In the genomic region with DNA sequence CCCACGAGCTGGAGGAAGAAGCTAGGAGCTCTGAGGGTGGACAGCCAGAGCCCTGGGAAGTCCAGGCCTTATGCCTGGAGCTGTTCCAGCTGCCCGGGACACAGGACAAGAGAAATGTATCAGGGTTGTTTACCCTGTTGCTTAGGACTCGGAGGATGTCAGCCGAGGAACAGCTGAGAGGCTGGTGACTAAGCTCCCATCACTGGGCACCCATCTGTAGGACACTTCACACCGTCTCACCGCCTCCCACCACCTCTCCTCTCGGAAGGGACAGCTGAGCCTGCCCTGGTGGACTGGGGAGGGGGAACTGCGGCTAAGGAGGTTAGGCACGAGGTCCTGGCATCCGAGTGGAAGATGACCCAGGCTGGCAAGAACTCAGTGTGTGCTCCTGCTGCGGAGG, we compare ENCODE assay signal across 12 mouse cellular contexts. TPM values are rescaled to one million over a fixed set of nuclear protein-coding genes. Genes with fewer than 3 reads are reported as not detected.
DNase-seq lines count a peak whose midpoint lies in the region; ATAC-seq and TF ChIP-seq lines count a peak whose summit lies in the region.
"Had no signal": no experiment of that assay in that cellular context is flagged by ENCODE, and none has a peak within 500 bp of the region (broad histone marks: within the 10 kb centered on the region; RNA-seq: fewer than 3 reads in every experiment).

No protein-coding gene starts in this region.

- H3K27ac ChIP-seq in liver, embryonic 16.5 days (ENCODE audit: low read length): no peak overlapping the region
- H3K27ac ChIP-seq in liver, embryonic 12.5 days: no peak overlapping the region
- H3K27ac ChIP-seq in heart, embryonic 12.5 days (ENCODE audit: poor library complexity, severe bottlenecking): no peak overlapping the region
- H3K27ac ChIP-seq in forebrain, embryonic 16.5 days (ENCODE audit: low read length): no peak overlapping the region
- H3K27ac ChIP-seq: embryonic facial prominence, embryonic 12.5 days; heart, adult 2 months; liver, embryonic 14.5 days had no signal

- 0 out of 2 replicates have a peak, but pooled peaks have one; percentile 11 for ATAC-seq in liver, embryonic 16.5 days (ENCODE audit: low read depth)
- no peak for ATAC-seq in liver, embryonic 12.5 days
- ATAC-seq in heart, embryonic 12.5 days (ENCODE audit: insufficient number of reproducible peaks, low FRiP score): no peak; the same call in 1 of the 2 replicates
- ATAC-seq in forebrain, embryonic 16.5 days: no peak

- peak; percentile 60 for DNase-seq in cerebellum, postnatal 10 days
- no peak for DNase-seq in cerebellum, postnatal 36 days
- DNase-seq in embryo, embryonic 10 days (ENCODE audit: low spot score): no peak

- WGBS in liver, embryonic 16.5 days (ENCODE audit: insufficient replicate concordance): 63% methylated on average over 11 of the region's 11 CpGs
- 58% methylated on average over 11 of the region's 11 CpGs for WGBS in liver, embryonic 12.5 days (ENCODE audit: insufficient replicate concordance)
- WGBS in heart, embryonic 12.5 days: 50% methylated on average over 11 of the region's 11 CpGs
- WGBS in forebrain, embryonic 16.5 days: 75% methylated on average over 11 of the region's 11 CpGs

- peak; percentile 44 for TF ChIP-seq POLR2A in myocyte (IDR thresholded peaks at IDR 0.05; ENCODE audit: insufficient read length, low read depth)

- no peak overlapping the region for H3ac ChIP-seq in myocyte (ENCODE audit: control insufficient read depth, insufficient read length)

- H3K9ac ChIP-seq in liver, embryonic 16.5 days (ENCODE audit: low read depth, low read length): no peak overlapping the region
- H3K9ac ChIP-seq in liver, embryonic 12.5 days: no peak overlapping the region
- 0 out of 2 replicates have a peak overlapping the region, but pooled peaks have one; percentile 16 for H3K9ac ChIP-seq in heart, embryonic 12.5 days
- no peak overlapping the region for H3K9ac ChIP-seq in forebrain, embryonic 16.5 days (replicated peaks; ENCODE audit: low read depth, low read length)
- H3K9ac ChIP-seq: embryonic facial prominence, embryonic 12.5 days; liver, embryonic 14.5 days had no signal

- H3K27me3 ChIP-seq in liver, embryonic 16.5 days (ENCODE audit: control insufficient read depth, insufficient read depth, low read depth, low read length): no peaks in the 10 kb centered on the region
- no peaks in the 10 kb centered on the region for H3K27me3 ChIP-seq in liver, embryonic 12.5 days (replicated peaks)
- no peaks in the 10 kb centered on the region for H3K27me3 ChIP-seq in heart, embryonic 12.5 days (replicated peaks)
- no peaks in the 10 kb centered on the region for H3K27me3 ChIP-seq in myocyte (ENCODE audit: control insufficient read depth, insufficient read depth, insufficient read length)
- no peaks in the 10 kb centered on the region for H3K27me3 ChIP-seq in forebrain, embryonic 16.5 days (replicated peaks; ENCODE audit: control insufficient read depth, insufficient read depth, low read length)
- H3K27me3 ChIP-seq: embryonic facial prominence, embryonic 12.5 days had no signal

- no peaks in the 10 kb centered on the region for H3K9me3 ChIP-seq in liver, embryonic 16.5 days (replicated peaks; ENCODE audit: control insufficient read depth, low read length)
- H3K9me3 ChIP-seq in liver, embryonic 12.5 days (replicated peaks): no peaks in the 10 kb centered on the region
- no peaks in the 10 kb centered on the region for H3K9me3 ChIP-seq in heart, embryonic 12.5 days (replicated peaks)
- no peaks in the 10 kb centered on the region for H3K9me3 ChIP-seq in forebrain, embryonic 16.5 days (ENCODE audit: control insufficient read depth, low read length)
- H3K9me3 ChIP-seq: embryonic facial prominence, embryonic 12.5 days had no signal

- H3K4me3 ChIP-seq in liver, embryonic 16.5 days (ENCODE audit: low read depth, low read length): no peak overlapping the region
- no peak overlapping the region for H3K4me3 ChIP-seq in liver, embryonic 12.5 days
- H3K4me3 ChIP-seq in heart, embryonic 12.5 days: no peak overlapping the region
- H3K4me3 ChIP-seq in myocyte: no peak overlapping the region
- no peak overlapping the region for H3K4me3 ChIP-seq in forebrain, embryonic 16.5 days (replicated peaks; ENCODE audit: low read length)
- H3K4me3 ChIP-seq: embryonic facial prominence, embryonic 12.5 days; heart, adult 2 months had no signal

- H3K79me2 ChIP-seq in myocyte (ENCODE audit: control insufficient read depth, insufficient read depth): no peaks in the 10 kb centered on the region

- H3K4me2 ChIP-seq in liver, embryonic 16.5 days (ENCODE audit: low read depth, low read length): no peak overlapping the region
- no peak overlapping the region for H3K4me2 ChIP-seq in liver, embryonic 12.5 days
- no peak overlapping the region for H3K4me2 ChIP-seq in heart, embryonic 12.5 days
- peak overlapping the region; percentile 25 for H3K4me2 ChIP-seq in myocyte (ENCODE audit: low read depth)
- no peak overlapping the region for H3K4me2 ChIP-seq in forebrain, embryonic 16.5 days (ENCODE audit: low read length)
- H3K4me2 ChIP-seq: embryonic facial prominence, embryonic 12.5 days had no signal

- H3K4me1 ChIP-seq in liver, embryonic 16.5 days (ENCODE audit: control insufficient read depth, low read depth, low read length): no peaks in the 10 kb centered on the region
- peaks cover under 1% of the 10 kb centered on the region; the same call in 1 of the 2 replicates for H3K4me1 ChIP-seq in liver, embryonic 12.5 days
- H3K4me1 ChIP-seq in heart, embryonic 12.5 days (replicated peaks): peaks cover 7% of the 10 kb centered on the region
- H3K4me1 ChIP-seq in forebrain, embryonic 16.5 days (replicated peaks; ENCODE audit: control insufficient read depth, insufficient read depth, low read length): no peaks in the 10 kb centered on the region; the same call in none of the 2 replicates

- H3K36me3 ChIP-seq in liver, embryonic 16.5 days (ENCODE audit: control insufficient read depth, insufficient read depth): no peaks in the 10 kb centered on the region; the same call in 1 of the 2 replicates
- peaks cover 25% of the 10 kb centered on the region for H3K36me3 ChIP-seq in liver, embryonic 12.5 days
- peaks cover 28% of the 10 kb centered on the region for H3K36me3 ChIP-seq in heart, embryonic 12.5 days
- H3K36me3 ChIP-seq in myocyte (ENCODE audit: control insufficient read depth, insufficient read depth): peaks cover 32% of the 10 kb centered on the region
- peaks cover 13% of the 10 kb centered on the region for H3K36me3 ChIP-seq in forebrain, embryonic 16.5 days (ENCODE audit: control insufficient read depth, insufficient read depth)

TF ChIP-seq in myocyte, 11 proteins besides CTCF, POLR2A, EP300 and RAD21:
- no peak for TF ChIP-seq REST (IDR thresholded peaks at IDR 0.05; ENCODE audit: insufficient read depth, insufficient read length)
- TF ChIP-seq TCF12 (IDR thresholded peaks at IDR 0.05; ENCODE audit: insufficient read depth, poor library complexity, severe bottlenecking): peak; percentile 92
- TF ChIP-seq USF1 (IDR thresholded peaks at IDR 0.05; ENCODE audit: low read depth): no peak
- no peak for TF ChIP-seq CEBPB (IDR thresholded peaks at IDR 0.05; ENCODE audit: insufficient read depth, poor library complexity, severe bottlenecking)
- TF ChIP-seq TCF3 (IDR thresholded peaks at IDR 0.05; ENCODE audit: insufficient read length, low read depth): peak; percentile 93
- TF ChIP-seq MYOG (IDR thresholded peaks at IDR 0.05; ENCODE audit: control insufficient read depth in 1 of 3, insufficient read depth in 1 of 3, insufficient read length in 2 of 3, low read depth in 2 of 3): peak; percentile 97 to 100 (median 98)
- TF ChIP-seq SRF (IDR thresholded peaks at IDR 0.05; ENCODE audit: control insufficient read depth, insufficient read length, low read depth): peak; percentile 49
- TF ChIP-seq MYOD1 (IDR thresholded peaks at IDR 0.05; ENCODE audit: control insufficient read depth in 1 of 3, insufficient read length in 2 of 3, low read depth in 2 of 3): peak; percentile 92 to 100 (median 98)
- TF ChIP-seq POLR2AphosphoS2 (IDR thresholded peaks at IDR 0.05; ENCODE audit: insufficient read length, low read depth): no peak

RNA-seq across cellular contexts. Expression of gene Spata32, which starts 17.5 kb away (rescaled TPM):
- not detected in 2 replicates for polyA plus RNA-seq in liver, embryonic 16.5 days (2015; fragmentation: Nextera tagmentation; extraction: Ambion mirVana)
- not detected in 2 replicates for polyA plus RNA-seq in liver, embryonic 12.5 days (2016; fragmentation: Nextera tagmentation; extraction: Ambion mirVana)
- polyA plus RNA-seq in heart, embryonic 12.5 days (2016; fragmentation: Nextera tagmentation; extraction: Ambion mirVana): not detected in 2 replicates
- 0.04 TPM for polyA plus RNA-seq in myocyte (2012; fragmentation: generic; extraction: Trizol)
- 0.22 TPM in 1 of 2 replicates, not detected in the other for polyA plus RNA-seq in forebrain, embryonic 16.5 days (2015; fragmentation: Nextera tagmentation; extraction: Ambion mirVana)
- polyA plus RNA-seq: embryonic facial prominence, embryonic 12.5 days; heart, adult 2 months; liver, embryonic 14.5 days; neural tube, embryonic 11.5 days had no signal

RNA-seq across cellular contexts. Expression of gene 1700023F06Rik, which starts 27.3 kb away (rescaled TPM):
- polyA plus RNA-seq in liver, embryonic 16.5 days (2015; fragmentation: Nextera tagmentation; extraction: Ambion mirVana): not detected in 2 replicates
- 0.11 TPM in 1 of 2 replicates, not detected in the other for polyA plus RNA-seq in liver, embryonic 12.5 days (2016; fragmentation: Nextera tagmentation; extraction: Ambion mirVana)
- 0.17 TPM in 1 of 2 replicates, not detected in the other for polyA plus RNA-seq in heart, embryonic 12.5 days (2016; fragmentation: Nextera tagmentation; extraction: Ambion mirVana)
- not detected for polyA plus RNA-seq in myocyte (2012; fragmentation: generic; extraction: Trizol)
- 0.73 and 1.5 TPM in 2 replicates for polyA plus RNA-seq in forebrain, embryonic 16.5 days (2015; fragmentation: Nextera tagmentation; extraction: Ambion mirVana)
- polyA plus RNA-seq: liver, embryonic 14.5 days; neural tube, embryonic 11.5 days had no signal

RNA-seq across cellular contexts. Expression of gene Map3k14, which starts 31.6 kb away (rescaled TPM):
- polyA plus RNA-seq in liver, embryonic 16.5 days (2015; fragmentation: Nextera tagmentation; extraction: Ambion mirVana): 0.56 and 0.64 TPM in 2 replicates
- polyA plus RNA-seq in liver, embryonic 12.5 days (2016; fragmentation: Nextera tagmentation; extraction: Ambion mirVana): 0.84 and 0.93 TPM in 2 replicates
- polyA plus RNA-seq in heart, embryonic 12.5 days (2016; fragmentation: Nextera tagmentation; extraction: Ambion mirVana): 2.0 and 2.6 TPM in 2 replicates
- polyA plus RNA-seq in myocyte (2012; fragmentation: generic; extraction: Trizol): 12.9 TPM
- polyA plus RNA-seq in forebrain, embryonic 16.5 days (2015; fragmentation: Nextera tagmentation; extraction: Ambion mirVana): 2.8 and 4.8 TPM in 2 replicates

Comparison
In these comparisons a context has a peak if more than half of its experiments do, and no peak if none do; other contexts are left out.
1. DNase-seq: peak in cerebellum, postnatal 10 days (2 of 2); none in cerebellum, postnatal 36 days (0 of 2) and embryo, embryonic 10 days (single experiment).